7 mouse cellular contexts compared by ENCODE assay signal in genomic region chr9:121360327-121360954, GRCm38 (mm10).
A peak's percentile ranks its signal among the peaks of the same experiment; 100 is the strongest.
DNase-seq lines count a peak whose midpoint lies in the region; ATAC-seq and TF ChIP-seq lines count a peak whose summit lies in the region.

No protein-coding gene starts in this region.

- ATAC-seq in embryonic facial prominence, embryonic 11.5 days (replicated peaks; ENCODE audit: insufficient number of reproducible peaks, low FRiP score, low TSS enrichment, low read depth): peak; percentile 36; the same call in 1 of the 2 replicates
- ATAC-seq in hindbrain, embryonic 13.5 days (ENCODE audit: low FRiP score): peak; percentile 69
- ATAC-seq in liver, embryonic 13.5 days (ENCODE audit: low read depth): peak; percentile 73
- peak; percentile 31 for ATAC-seq in neutrophil, adult 5-6 weeks (ENCODE audit: extremely low read depth, insufficient number of reproducible peaks, low FRiP score, poor library complexity, severe bottlenecking)
- ATAC-seq in monocyte, adult 5-6 weeks (replicated peaks; ENCODE audit: insufficient number of reproducible peaks, low FRiP score, low TSS enrichment, poor library complexity, severe bottlenecking): no peak

- peak overlapping the region; percentile 10; the same call in 1 of the 2 replicates for H3K4me2 ChIP-seq in embryonic facial prominence, embryonic 11.5 days (ENCODE audit: low read depth, low read length)
- H3K4me2 ChIP-seq in hindbrain, embryonic 13.5 days: peak overlapping the region; percentile 36
- peak overlapping the region; percentile 60 for H3K4me2 ChIP-seq in liver, embryonic 13.5 days

- 15% methylated on average over 11 of the region's 12 CpGs for WGBS in embryonic facial prominence, embryonic 11.5 days
- WGBS in hindbrain, embryonic 13.5 days: 8% methylated on average over 11 of the region's 12 CpGs
- 10% methylated on average over 11 of the region's 12 CpGs for WGBS in liver, embryonic 13.5 days (ENCODE audit: insufficient replicate concordance)

- peak; percentile 43 to 46 for DNase-seq in B cell, adult 2 months
- no peak for DNase-seq in embryonic facial prominence, embryonic 11.5 days (ENCODE audit: low spot score)
- DNase-seq in liver, embryonic 13.5 days: peak; percentile 24

- no peaks in the 10 kb centered on the region for H3K9me3 ChIP-seq in E14TG2a.4 (ENCODE audit: low read length)
- no peaks in the 10 kb centered on the region for H3K9me3 ChIP-seq in embryonic facial prominence, embryonic 11.5 days (replicated peaks; ENCODE audit: control insufficient read depth, low read length)
- no peaks in the 10 kb centered on the region for H3K9me3 ChIP-seq in hindbrain, embryonic 13.5 days
- H3K9me3 ChIP-seq in liver, embryonic 13.5 days (replicated peaks): no peaks in the 10 kb centered on the region

- peaks cover 57% of the 10 kb centered on the region for H3K36me3 ChIP-seq in E14TG2a.4 (ENCODE audit: insufficient read depth, low read length)
- H3K36me3 ChIP-seq in embryonic facial prominence, embryonic 11.5 days (replicated peaks; ENCODE audit: control insufficient read depth, insufficient read depth, low read depth, low read length): no peaks in the 10 kb centered on the region
- H3K36me3 ChIP-seq in hindbrain, embryonic 13.5 days: peaks cover 15% of the 10 kb centered on the region
- H3K36me3 ChIP-seq in liver, embryonic 13.5 days: no peaks in the 10 kb centered on the region

- H3K27ac ChIP-seq in embryonic facial prominence, embryonic 11.5 days (replicated peaks; ENCODE audit: low read depth, low read length): peak overlapping the region; percentile 72
- peak overlapping the region; percentile 95 for H3K27ac ChIP-seq in hindbrain, embryonic 13.5 days
- H3K27ac ChIP-seq in liver, embryonic 13.5 days: peak overlapping the region; percentile 84

- H3K9ac ChIP-seq in embryonic facial prominence, embryonic 11.5 days (replicated peaks; ENCODE audit: low read length): peak overlapping the region; percentile 56
- H3K9ac ChIP-seq in hindbrain, embryonic 13.5 days: peak overlapping the region; percentile 62
- H3K9ac ChIP-seq in liver, embryonic 13.5 days: peak overlapping the region; percentile 60

- no peak for TF ChIP-seq CTCF in E14TG2a.4 (conservative IDR thresholded peaks at IDR 0.05; ENCODE audit: low read length)

- no peaks in the 10 kb centered on the region for H3K27me3 ChIP-seq in E14TG2a.4 (ENCODE audit: insufficient read depth, low read length)
- no peaks in the 10 kb centered on the region for H3K27me3 ChIP-seq in embryonic facial prominence, embryonic 11.5 days (ENCODE audit: control insufficient read depth, insufficient read depth, low read length)
- H3K27me3 ChIP-seq in hindbrain, embryonic 13.5 days: no peaks in the 10 kb centered on the region
- H3K27me3 ChIP-seq in liver, embryonic 13.5 days: no peaks in the 10 kb centered on the region

- peaks cover 90% of the 10 kb centered on the region for H3K4me1 ChIP-seq in E14TG2a.4 (replicated peaks; ENCODE audit: low read depth, low read length)
- peaks cover 9% of the 10 kb centered on the region for H3K4me1 ChIP-seq in embryonic facial prominence, embryonic 11.5 days (ENCODE audit: control insufficient read depth, insufficient read depth, low read length)
- peaks cover 60% of the 10 kb centered on the region for H3K4me1 ChIP-seq in hindbrain, embryonic 13.5 days (replicated peaks)
- peaks cover 32% of the 10 kb centered on the region for H3K4me1 ChIP-seq in liver, embryonic 13.5 days (replicated peaks)

- peak overlapping the region; percentile 63 for H3K4me3 ChIP-seq in E14TG2a.4 (replicated peaks; ENCODE audit: low read length)
- 0 out of 2 replicates have a peak overlapping the region, but pooled peaks have one; percentile 6 for H3K4me3 ChIP-seq in embryonic facial prominence, embryonic 11.5 days (ENCODE audit: low read depth, low read length)
- H3K4me3 ChIP-seq in hindbrain, embryonic 13.5 days: no peak overlapping the region; the same call in 1 of the 2 replicates
- H3K4me3 ChIP-seq in liver, embryonic 13.5 days (replicated peaks): peak overlapping the region; percentile 27

Comparison
In these comparisons a context has a peak if more than half of its experiments do, and no peak if none do; other contexts are left out.
1. H3K4me2 ChIP-seq: peak in every context shown above with its lines; median percentile 60 in liver, embryonic 13.5 days; 36 in hindbrain, embryonic 13.5 days; 10 in embryonic facial prominence, embryonic 11.5 days.